Mouse (Mus musculus) heart, postnatal 4 days (tissue): ENCODE measurements at regions not wholly inside any gene's neighbourhood (a gene's known extent, or its start where the extent isn't known, plus 50 kb on each side); places are given as distances from the start of the nearest gene placed in this dataset.

Source experiments
- DNase-seq: peaks from one replicate; pipeline ENCODE4 v3.0.0; 2021

DNA sequence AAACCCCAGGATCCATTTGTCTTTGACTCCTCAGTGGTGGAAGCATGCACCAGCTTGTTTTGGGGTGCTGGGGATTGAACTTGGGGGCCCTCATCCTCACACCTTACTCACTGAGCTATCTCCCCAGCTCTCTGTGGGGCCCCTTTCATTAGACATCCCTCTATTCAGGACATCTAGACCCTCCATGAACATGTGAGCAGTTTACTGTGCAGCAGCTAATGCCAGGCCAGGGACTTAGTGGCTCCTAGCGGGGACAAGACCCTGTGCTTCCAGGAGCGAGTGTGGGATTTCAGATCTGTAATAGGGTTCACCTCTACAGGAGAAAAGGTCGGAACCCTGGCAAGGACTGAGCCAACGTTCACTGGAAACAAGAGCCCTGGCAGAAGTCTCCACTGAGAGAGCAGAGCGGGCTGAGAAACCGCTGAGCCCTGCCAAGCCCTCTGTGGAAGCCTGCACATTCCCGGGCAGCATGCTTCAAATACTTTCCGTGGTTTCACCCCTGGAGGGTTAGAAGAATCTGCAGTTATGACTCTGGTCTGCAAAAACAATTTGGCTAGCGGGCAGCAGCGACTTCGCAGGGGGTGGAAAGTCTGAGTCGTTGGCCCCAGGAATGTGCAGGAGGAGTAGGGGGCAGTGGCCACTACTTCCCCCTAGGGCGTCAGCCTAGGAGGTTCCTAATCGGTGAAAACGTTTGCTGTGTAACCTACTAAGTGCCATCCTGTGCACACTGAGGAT lies 125.6 kb downstream of the Smad6 start:
- DNase-seq = peak; percentile 84

DNA sequence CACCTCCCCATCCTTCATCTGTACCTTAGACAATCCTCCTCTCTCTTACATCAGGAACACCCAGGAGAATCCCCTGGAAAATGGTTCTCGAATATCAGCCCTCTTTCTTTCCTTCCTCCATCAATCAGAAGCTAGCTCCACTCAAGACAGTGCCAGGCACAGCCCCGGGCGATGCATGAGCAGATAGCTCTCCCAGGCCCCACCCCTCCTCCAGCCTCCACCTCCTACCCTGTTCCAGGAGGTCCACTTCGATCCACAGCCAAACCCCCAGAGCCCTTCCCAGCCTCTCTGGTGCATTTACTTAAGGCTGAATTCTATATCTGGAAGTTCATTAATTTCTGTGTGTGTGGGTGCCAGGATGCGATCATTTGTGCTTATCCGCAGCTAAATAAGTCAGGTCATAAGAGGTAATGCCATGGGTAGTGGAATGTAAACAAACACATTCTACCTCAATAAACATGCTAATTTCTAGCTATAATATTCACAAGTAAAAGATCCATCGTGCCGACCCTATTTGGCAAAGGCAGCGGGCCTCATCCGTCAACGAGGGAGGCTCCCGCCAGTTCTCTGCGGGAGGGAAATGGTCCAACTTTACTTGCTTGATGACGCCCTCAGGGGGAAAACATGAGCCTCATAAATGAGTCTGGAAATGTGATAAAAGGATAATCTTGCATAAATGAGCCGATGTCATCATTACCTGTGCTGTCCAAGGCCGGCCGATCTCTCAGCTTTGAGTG lies 129.5 kb downstream of the Smad6 start:
- no peak for DNase-seq

DNA sequence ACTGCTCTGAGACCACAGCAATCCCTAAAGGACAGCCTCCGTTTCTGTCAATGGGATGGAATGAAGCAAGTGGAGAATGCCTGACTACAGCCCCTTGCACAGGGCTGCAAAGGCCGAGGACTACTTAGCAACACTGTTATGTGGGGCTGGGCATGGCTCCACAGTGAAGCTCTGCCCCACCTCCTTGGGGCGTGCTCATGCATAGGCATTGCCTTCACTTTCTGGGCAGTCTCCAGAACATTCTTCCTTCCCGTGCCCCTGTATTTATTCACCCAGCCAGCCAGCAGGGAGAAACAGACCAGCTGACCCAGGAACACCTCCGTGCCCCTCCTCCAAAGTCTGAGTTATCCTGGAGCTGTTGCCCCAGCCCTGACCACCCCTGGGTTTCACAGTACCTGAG lies 131.1 kb downstream of the Smad6 start:
- peak; percentile 55 for DNase-seq

DNA sequence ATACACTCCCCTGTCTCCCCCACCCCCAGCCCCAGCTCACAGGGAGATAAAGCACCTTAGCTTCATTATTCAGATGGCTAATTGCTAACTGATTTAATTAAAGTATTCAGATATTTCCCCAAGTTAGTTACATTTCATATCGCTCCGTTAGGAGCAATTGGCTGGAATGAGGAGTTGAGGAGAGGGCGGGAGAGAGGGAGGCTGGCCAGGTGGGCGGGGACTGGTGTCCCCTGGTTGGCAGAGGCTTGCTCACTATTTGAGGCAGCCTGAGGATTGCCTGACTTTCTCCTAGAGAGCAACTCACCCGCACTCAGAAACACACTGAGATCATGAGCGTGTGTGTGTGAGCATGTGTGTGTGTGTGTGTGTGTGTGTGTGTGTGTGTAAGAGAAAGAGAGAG lies 131.8 kb upstream of the Smad3 start:
- no peak for DNase-seq

DNA sequence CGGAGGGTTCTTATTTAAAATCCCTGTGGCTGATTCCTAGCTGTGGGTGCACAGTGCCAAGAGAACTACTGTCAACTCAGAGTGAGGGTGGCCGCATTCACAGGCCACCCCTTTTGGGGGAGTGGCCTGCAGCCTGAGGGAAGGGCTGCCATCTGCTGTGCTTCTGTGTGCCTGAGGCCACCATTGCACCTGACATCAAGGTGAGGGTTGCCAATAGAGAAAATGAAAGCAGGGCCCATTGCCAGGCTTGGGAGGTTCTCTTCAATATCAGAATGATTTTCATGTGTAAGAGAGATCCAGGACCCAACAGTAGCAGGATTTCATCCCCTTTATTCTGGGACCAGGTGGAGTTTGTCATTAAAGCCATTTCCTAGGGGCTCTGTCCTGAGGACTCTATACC lies 127.2 kb upstream of the Smad3 start:
- no peak for DNase-seq

DNA sequence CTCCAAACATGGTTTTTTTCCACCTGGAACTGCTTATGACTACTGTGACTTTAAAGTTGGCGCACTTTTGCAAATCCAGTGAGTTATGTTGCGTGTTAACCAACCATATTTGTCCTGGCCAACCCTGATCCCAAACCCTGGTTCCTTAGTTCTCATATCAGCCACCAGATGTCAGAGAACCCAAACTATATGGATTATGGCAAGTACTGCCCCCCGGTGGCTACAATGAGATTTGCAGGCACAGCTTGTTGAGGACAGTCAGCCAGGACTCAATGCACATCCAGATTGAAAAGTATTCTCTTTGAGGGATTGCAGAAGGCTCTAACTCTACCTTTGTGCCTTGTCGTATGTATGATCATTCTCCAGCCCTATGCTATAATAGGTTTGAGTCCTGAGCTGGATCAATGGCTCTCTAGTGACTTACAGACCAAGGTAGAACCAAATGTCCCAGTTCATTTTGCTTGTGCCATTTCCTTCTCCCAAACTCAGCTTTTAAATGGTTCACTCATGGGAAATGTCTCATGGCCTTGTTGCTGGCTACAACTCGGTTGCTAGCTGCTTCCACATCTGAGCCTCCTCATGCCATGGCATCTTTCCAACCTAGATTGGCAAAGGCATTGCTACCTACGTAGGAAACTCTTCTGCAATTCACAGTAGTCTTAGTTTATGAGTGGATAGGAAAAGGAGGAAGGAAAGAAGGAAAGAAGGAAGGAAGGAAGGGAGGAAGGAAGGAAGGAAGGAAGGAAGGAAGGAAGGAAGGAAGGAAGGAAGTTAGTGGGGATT lies 126.1 kb upstream of the Smad3 start:
- peak; percentile 63 for DNase-seq

DNA sequence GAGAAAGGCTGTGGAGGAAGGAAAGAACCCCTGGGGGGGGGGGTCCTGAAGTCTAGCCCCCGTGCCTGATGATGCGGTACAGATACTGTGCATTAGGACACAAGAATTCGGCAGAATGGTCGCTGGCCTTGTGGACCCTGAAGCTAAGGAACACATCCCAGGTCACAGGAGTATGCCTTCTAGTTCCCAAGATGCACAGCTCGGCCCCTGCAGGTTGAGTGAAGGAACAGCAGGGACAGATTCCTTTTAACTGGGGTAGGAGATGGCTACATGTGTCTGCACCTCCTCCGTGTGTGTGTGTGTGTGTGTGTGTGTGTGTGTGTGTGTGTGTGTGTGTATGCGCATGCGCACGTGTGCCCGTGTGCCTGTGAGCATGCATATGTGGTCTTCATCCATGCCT lies 123.9 kb upstream of the Smad3 start:
- DNase-seq = no peak

DNA sequence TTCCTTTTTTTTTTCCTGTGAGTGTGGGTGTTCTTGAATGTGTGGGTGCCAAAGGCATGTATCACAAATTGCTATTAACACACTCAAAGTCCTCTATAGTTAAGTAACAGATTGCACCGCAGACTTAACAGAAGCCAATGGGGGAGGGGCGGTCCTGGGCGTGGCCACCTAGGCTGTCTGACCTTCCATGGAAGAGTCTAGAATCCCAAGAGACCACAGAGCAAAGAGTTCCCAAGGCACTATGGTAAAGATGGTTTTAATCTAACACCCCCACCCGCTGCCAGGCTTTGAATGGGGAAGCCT lies 123.4 kb upstream of the Smad3 start:
- DNase-seq = no peak

DNA sequence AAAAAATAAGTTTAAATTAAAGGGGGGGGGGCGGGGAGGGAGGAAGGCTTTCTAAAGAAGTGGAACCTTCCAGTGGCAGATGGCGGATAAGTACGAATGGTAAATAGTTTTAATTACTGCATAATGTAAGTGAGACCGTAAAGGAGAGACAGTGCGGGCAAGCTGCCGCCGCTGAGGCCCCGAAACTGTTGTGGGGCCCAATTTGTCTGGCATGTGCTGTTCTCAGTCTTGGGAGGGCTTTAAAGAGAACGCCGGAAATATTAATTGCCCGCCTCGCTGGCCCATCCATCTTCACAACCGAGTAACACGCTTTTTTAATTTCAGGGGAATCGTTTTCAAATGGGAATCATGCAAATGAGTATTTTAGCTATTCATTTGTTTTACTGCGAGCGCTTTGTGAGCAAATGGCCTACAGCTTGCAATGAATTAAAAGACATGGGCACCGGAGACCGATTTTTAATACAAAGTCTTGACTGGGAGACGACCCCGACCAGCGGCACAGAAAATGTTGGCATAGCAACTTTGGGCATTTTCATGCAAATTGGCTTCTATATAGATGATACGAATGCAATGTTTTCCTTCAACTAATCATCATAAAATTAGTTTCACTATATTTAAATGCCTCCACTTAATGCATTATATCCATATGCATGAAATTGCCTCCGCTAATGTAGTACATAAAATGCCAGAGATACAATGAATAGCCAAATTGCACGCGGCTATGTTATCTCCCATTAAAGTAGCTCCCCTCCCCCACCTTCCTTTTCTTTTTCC lies 122.9 kb upstream of the Smad3 start:
- DNase-seq = no peak

DNA sequence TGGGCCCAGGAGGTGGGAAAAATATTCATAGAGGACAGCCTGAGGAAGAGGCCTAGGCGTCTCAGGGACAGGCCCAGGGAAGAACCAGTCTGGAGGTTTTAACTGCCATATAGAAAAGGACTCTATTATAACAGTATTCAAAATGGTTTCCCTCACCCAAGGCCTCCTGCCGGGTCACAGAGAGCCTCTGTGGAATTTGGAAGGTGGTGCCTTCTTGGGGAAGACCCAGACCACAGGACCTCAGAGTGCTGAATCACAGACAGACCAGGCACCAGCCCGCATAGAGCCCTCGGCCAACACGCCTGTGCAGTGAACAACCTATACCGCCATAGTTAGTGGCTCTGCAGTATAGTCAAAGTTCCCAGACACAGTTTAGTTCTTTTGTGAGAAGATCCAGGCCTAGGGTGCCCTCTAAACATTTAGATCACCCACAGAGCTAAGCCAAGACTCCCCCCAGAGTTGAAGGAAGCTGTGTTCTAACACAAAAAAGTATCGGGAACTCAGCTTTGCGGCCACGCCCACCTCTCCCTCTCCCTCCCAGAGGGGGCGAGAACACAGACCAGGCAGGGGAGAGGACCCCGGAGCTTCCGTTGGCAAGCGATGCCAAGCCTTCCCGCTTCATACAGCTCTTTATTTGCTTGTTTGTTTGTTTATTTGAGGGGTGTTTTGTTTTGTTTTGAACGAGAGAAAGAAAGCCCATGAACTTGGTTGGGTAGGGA lies 122.1 kb upstream of the Smad3 start:
- no peak for DNase-seq

DNA sequence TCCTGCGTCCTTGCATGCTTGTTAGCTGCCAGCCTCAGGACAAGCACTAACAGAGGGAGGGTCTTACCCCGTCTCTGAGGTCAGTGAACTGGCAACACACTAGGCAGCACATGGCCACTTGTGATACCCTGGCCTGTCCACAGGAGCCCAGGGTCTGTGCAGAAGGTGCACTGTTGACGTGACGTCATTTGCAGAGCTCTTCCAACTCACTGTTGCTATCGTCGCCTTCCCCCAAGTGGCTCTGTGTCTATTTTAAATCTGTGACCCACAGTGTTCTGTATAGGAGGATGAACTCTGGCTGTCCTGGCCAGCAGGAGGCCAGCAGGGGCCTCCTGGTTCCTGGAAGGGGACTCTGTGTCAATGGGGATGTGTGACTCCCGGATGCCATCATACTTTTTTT lies 120.1 kb upstream of the Smad3 start:
- DNase-seq = peak; percentile 66

DNA sequence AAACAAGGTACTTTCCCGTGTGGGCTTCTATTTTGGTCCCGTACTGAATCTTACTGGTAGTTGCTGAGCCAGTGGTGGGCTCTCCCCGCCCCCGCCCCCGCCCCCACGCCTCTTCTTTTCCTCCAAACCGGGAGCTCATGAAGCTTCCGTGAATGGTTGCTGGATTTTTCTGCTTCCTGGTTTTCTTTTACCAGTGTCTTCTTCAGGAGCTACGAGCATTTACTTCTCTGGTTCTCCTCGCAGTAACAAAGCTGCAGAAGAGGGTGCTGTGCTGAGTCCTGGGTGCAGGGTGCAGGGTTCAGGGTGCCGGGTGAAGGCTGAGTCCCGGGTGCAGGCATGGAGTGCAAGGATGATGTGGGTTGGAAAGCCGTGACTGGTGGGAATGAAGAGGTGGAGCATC lies 119.1 kb upstream of the Smad3 start:
- DNase-seq = no peak

DNA sequence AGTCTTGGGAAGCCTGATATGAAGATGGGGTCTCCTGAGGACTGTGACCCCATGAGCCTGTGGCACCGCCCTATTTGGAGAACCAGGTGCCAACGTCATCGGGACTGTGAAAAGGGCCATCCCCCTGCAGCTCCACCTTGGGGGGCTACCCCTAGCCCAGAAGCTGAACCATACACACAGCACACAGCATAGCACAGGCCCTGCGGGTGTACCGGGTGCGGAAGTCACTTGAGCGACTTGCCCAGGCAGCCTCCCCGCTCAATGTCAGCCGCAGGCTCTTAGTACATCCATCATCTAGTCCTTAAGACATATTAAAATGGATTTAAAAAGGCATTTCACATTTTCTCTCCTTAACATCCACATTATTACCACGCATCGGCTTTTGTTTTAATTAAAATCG lies 118.2 kb upstream of the Smad3 start:
- no peak for DNase-seq

DNA sequence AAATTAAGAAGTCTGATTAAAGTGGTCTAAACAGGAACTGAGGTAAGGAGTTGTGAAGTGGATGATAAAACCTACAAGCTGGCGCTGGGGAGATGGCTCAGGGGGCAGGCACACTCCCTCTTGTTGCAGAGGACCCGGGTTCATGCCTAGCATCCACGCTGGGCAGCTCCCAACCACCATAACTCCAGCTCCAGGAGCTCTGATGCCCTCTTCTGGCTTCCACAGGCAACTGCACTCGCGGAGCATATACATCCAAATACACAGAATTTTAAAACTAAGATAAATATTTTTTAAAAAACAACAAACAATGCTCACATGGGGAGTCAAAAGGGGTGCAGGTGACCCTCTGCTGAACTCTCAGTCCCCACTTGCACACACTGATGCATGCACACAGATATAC lies 117.4 kb upstream of the Smad3 start:
- DNase-seq = no peak

DNA sequence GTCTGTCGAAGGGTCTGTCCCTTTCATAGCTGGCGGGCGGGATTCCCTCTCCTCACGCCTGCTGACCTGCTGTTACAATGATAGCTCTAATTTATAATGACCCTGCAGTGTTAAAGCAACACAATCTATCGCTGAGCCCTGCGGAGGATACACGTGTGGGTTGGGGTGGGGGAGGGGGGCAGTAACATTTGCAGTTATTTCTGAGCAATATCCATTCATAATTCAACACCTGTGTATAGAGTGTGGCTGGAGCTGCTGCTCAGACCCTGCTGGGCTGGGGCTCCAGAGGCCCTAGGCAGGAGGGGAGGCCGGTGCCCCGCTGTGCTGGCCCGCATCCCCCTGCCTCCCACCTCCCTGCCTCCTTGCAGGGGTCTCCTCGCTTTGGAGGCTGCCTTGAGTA lies 106.6 kb upstream of the Smad3 start:
- DNase-seq = no peak

DNA sequence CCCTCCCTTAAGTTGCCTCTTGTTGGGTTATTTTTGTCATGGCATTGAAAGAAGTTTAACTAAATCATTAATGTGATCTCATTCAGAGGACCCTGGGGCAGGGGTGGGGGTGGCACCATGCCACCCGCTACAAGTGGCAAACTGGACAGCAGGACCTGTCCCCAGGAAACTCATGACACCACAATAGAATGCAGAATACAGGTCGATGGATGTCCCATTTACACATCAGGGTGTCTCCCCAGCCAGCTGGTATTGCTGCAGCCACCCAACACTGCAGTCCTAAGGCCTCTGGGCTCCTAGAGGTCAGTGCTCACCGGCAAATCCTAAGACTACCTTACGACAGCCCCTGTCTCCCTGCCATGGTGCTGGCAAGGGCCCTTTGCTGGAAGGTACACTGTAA lies 105.5 kb upstream of the Smad3 start:
- DNase-seq = no peak

DNA sequence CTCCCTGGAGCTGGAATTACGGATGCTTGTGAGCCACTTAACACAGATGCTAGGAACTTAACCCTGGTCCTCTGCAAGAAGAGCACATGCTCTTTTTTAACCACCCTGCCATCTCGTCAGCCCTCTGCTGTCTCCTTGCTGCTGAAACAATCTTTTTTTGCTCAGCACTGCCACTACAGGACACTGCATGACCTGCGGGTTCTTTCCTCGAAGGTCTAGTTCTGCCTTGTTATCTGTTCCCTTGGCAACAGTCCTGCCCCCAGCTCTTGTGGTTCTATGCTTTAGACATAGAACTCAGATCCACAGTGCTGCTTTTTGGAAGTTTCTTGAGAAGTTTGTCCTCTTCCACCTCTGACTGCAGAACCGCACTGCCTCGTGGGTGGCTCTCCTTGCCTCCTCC lies 104.6 kb upstream of the Smad3 start:
- peak; percentile 50 for DNase-seq

DNA sequence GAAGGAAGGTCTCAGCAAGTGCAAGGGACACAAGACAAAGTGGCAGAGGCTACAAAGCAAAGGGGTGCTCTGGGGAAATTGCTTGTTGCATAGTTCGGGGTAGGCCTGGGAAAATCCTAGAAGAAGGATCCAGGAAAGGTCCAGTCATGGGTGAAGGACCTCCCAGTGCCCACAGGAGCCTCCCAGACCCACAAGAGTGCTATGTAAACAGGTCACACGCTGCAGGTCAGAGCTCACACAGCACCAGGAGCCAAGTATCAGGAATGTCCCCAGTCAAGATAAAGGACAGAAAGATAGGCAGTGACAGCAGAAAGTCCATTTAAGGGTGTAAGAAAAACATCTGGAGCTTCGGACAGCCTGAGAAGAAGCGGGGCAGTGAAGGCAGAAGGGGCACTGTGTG lies 103.6 kb upstream of the Smad3 start:
- no peak for DNase-seq

DNA sequence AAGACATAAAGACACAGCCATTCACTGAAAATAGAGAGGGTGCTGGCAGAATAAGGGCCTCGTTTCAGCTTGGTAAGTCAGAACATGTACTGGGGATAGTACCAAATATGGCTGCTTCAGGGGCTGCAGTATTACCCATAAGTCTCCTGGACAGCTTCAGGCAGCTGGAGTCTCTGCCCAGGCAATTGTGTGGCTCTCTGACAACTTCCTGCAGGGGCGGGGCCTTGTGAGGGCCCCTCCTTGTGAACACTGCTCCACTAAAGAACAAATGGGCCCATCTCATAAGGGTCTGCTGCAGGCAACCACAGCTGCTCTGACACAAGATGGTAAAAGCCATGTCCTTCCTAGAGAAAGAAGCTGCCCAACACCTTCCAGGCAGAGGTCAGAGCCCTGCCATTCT lies 102.4 kb upstream of the Smad3 start:
- no peak for DNase-seq

DNA sequence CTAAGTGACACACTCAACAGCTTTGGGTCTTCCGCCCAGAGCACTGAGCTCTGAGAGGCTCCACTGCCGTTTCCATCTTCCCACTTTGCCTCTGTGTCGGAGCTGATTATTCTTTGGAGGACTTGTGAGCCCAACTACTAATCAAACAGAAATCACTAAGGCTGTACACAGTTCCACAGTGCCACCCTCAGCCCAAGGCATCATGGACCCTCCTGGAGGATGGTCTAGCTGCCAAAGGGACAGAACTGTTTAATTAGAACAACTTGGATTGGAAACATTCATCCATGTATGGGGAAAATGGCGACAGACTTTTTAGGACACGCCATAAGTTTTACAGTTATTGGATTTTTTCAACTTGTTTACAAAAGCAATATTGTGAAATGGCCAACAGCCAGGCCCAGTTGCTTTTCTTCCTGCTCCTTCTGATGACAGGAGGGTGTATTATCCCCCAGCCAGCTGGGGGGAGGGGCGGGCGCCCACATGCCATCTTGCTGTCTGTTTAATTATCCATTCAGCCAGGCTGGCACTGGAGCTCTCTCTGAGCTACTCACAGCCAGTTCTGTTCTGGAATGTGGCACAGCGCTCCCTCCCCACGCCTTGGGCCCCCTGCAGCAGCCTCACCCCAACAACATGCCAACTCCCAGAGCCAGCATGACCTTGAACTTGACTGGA lies 98.4 kb upstream of the Smad3 start:
- no peak for DNase-seq

DNA sequence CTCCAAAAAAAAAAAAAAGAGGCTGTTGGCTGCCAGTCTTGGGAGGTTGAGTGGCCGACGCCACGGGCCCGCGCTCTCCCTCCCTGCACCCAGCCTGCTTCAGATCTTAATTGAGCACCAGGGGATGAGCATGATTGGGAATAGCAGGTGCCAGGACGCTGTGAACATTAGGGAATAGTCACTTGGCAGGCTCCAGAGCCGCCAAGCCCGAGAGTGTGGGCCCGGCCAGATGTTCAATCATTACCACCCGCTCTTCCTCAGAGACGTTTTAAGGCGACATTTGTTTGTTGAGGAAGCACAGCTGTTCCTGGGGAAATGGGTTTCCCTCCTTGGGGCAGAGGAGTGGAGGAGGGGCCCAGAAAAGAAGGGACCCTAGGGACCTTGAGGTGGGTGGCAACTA lies 94.0 kb upstream of the Smad3 start:
- no peak for DNase-seq

DNA sequence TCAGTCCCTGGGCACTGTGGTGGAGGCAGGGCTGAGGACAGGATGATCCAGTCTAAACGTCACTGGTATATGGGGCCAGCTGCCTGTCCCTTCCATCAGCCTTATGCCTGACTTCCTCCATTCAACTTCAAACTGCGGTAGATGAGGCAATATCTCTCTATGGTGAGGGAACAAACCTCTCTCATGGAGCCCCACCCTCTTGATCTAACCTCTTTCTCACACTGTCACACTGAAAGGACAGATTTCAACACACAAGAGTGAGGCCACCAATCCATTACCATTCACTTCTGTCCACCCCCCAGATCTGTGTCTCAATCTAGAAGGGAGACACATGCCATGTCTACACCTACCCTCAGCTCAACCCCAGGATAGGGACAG lies 92.5 kb upstream of the Smad3 start:
- DNase-seq = no peak
